Mouse (Mus musculus): ENCODE data around the gene Hamp2.
"Not testable (repeated sequence)": the region's sequence is repeated elsewhere in the genome, so short reads cannot be mapped to it uniquely, and the experiment has no call there.

The Hamp2 gene

DNA sequence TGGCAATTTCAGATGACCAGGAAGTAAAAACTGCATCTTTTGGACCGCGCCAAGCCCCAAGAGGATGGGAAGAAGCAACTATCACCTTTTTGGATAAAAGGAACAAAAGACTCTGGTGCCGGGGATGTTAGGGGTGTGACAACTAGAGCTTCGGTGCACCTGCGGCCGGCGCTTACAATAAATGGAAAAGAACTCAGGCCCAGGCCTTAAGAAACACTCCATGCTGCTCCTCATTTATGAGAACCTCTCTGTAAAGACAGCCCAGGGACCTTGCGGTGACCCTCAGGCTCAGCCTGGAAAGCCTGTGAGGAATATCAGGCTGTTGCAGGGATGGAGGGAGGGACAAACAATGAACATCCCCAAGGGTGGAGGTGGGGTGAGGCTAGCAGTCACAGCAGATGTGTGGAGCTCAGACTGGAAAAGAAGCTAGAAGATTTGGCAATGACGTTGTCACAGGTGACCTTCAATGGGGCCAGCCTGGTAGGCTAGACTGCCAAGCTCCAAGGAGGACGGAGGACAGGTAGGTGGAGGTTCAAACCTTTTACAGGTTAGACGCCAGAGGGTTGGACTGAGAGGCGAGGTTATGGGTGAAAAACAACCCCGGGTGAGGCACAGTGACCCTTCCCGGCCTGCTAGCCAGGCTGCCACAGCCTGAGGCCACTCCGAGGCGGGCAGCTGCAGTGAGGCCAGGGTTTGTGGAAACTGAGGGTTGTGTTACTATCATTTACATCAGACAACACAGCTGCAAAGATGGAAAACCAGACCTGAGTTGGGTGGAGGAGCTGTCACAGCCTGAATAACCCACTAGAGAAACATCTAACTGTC, 28.2 kb upstream of the Hamp2 start:
- peak in 1 of 2 experiments; percentile 34 for DNase-seq

- not testable (repeated sequence) for DNase-seq
Observed at GRCm38 (mm10) chr7:30949902-30950301, 25.4 kb upstream of the Hamp2 start.

- no peak for DNase-seq
Observed at GRCm38 (mm10) chr7:30945876-30946275, 21.4 kb upstream of the Hamp2 start.

- DNase-seq: not testable (repeated sequence)
Observed at GRCm38 (mm10) chr7:30945466-30945865, 21.0 kb upstream of the Hamp2 start.

GRCm38 (mm10) chr7:30944706-30945105, 20.2 kb upstream of the Hamp2 start:
- not testable (repeated sequence) for DNase-seq

DNA sequence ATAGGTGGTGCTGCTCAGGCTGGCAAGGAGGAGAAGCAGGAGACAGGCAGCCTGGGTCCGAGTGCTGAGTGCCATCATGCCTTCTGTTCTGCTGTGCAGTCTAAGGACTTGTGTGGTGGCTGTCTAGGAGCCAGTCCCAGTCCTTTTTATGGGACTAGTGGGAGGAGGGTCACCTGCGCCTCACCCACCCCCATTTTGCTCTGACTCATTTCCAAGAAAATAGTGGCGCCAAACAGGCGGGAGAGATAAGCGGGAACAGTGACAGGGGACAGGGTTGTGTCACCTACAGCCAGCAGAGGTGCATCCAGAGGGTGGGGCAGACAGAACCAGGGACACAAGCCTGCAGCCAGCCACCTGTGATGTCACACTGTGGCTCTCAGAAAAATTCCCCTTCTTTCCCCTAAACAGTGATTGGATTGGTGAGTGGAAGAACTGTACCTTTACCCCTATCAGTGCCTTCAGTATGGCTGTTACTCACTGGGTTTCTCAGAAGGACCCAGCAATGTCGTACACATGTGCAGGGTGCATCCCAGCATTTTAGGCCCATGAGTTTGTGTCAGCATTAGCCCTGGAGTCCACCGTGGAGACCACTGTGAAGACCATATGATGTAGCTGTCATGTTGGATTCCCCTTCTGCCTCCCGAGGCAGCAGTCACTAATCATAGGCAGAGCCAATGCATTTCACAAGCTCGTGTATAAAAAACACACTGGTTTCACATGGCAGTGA, 19.6 kb upstream of the Hamp2 start, which contains the start of gene Hamp:
Gene Hamp, minus strand, starts transcription at position 124 of the 727 bp plus-strand sequence.
- DNase-seq: no peak

DNA sequence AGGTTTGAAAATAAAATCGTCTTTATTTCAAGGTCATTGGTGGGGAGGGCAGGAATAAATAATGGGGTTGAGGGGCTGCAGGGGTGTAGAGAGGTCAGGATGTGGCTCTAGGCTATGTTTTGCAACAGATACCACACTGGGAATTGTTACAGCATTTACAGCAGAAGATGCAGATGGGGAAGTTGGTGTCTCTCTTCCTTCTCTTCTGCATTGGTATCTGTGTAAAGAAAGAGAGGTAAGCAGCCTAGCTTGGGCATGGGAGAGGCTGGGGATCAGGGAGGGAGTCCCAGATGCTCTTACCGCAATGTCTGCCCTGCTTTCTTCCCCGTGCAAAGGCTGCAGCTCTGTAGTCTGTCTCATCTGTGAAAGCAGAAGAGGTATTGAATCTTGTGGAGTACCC, 17.9 kb upstream of the Hamp2 start:
- DNase-seq: not testable (repeated sequence)

DNA sequence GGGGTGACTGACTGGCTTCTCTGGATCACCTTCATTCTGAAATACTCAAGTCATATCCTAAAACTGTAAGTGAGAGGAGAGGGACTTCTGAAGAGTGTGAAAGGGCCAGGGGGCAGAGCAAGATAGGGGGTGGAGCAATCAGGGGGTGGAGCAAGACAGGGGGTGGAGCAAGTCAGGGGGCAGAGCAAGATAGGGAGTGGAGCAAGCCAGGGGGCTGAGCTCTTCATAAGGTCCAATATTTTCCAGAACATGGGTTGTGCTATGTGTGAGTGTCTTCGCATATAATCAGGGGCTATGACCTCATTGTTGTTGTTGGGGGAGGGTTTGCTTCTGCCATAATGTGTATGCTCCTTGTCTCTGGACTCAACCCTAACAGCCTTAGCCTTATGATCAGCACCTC, 15.6 kb upstream of the Hamp2 start:
- DNase-seq: not testable (repeated sequence)

GRCm38 (mm10) chr7:30935422-30936099, 11.1 kb upstream of the Hamp2 start:
- not testable (repeated sequence) for DNase-seq

- no peak for DNase-seq
Observed at GRCm38 (mm10) chr7:30924071-30924470, 410 bp downstream of the Hamp2 start.

GRCm38 (mm10) chr7:30922490-30922889, 2.0 kb downstream of the Hamp2 start:
- not testable (repeated sequence) for DNase-seq

- DNase-seq: no peak
Observed at GRCm38 (mm10) chr7:30920217-30920616, 4.3 kb downstream of the Hamp2 start.

DNA sequence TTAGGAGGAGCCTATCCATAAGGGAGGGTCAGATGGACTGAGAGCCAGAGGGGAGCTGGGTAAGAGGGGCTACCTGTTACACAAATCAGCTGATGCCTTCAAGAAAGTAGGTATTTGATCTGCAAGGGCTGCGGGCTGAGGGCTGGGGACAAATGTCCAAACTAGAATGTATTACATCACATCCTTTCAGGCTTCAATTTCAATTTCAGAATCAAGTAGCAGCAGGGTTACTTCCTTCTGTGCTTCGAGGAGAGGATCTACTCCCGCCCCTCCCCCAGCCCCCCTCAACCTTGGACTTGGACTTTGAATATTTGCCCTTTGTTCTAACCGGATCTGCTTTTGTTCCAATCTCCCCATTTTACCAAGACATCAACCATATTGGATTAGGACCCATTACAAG, 7.3 kb downstream of the Hamp2 start:
- DNase-seq: no peak

DNA sequence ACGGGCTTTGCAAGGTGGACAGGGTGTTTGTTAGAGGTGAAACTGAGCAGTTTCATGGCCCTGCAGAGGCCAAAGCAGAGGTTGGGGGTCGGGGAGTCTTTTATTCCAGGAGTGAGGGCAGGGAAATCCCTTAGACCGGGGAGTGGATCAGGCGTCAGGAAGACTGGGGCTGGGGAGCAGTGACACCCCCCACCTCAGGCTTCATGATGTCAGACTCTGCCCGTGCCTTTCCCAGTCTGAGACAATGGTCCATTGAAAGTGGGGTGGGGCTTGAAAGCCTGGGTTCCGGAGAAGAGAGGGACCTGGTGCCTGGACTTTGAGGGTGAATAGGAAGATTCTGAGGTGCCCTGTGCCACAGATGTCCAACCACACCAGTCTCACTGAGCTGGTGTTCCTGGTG, 7.8 kb downstream of the Hamp2 start:
- DNase-seq: no peak

DNA sequence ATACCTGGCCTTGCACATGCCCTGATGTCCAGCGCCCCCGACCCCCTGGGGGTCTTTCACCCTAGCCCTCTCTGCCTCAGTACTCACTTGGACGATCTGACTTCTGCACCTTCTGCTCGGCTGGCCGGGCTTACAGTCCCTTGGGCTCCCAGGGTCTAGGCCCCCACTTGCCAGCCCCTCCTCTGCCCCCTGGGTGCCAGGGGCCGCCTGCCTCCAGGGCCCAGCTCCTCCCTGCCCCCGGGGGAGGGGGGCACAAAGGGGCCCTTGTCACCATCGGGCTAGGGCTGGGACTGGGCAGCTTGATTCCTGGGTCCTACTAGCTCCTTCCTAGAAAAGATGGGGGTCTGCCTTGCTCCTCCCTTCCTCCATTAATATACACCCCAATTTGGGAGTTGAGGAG, 9.7 kb downstream of the Hamp2 start, which contains the start of gene Mag:
Gene Mag, minus strand, starts transcription at position 142 of the 400 bp plus-strand sequence.
- no peak for DNase-seq

GRCm38 (mm10) chr7:30909773-30910172, 14.7 kb downstream of the Hamp2 start:
- DNase-seq: no peak

GRCm38 (mm10) chr7:30908992-30909431, 15.5 kb downstream of the Hamp2 start:
- DNase-seq: no peak

GRCm38 (mm10) chr7:30908277-30908991, 16.0 kb downstream of the Hamp2 start:
- peak in 1 of 2 experiments; percentile 24 for DNase-seq

DNA sequence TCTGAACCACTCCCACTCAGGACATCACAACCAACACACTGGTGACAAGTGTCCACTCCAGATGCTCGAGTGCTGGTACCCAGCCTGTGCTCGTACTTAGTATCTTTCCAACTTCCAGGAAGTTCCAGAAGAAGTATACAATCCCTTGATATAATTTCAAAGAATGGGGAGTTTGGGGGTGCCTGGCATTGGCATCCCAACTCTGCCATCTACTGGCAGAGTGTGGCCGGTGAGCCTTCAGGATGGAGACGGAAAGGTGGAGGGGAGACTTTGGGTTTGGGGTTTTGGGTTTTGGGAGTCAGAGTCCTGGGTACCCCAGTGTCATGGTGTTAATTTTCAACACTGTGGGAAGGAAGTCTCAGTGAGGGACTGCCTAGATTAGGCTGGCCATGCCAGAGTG, 20.4 kb downstream of the Hamp2 start:
- DNase-seq: peak in 1 of 2 experiments; percentile 20

DNA sequence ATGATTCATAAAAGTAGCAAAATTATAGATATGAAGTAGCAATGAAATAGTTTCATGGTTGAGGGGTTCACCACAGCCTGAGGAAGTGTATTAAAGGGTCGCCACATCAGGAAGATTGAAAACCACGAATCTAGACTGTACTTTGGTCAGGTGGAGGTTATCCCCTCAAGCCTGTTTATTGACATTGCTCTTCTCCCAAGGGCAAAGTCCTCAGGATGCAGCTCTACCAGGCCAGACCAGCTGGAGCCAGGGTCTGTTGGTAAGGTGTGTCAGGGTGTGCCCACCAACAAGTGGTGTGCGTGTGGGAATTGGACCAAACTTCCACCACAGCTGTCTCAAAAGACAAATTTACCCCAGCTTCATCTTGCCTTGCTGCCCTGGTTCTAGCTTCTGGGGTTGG, 29.3 kb downstream of the Hamp2 start:
- no peak for DNase-seq

GRCm38 (mm10) chr7:30892515-30892914, 32.0 kb downstream of the Hamp2 start:
- DNase-seq: peak; percentile 8 to 51

DNA sequence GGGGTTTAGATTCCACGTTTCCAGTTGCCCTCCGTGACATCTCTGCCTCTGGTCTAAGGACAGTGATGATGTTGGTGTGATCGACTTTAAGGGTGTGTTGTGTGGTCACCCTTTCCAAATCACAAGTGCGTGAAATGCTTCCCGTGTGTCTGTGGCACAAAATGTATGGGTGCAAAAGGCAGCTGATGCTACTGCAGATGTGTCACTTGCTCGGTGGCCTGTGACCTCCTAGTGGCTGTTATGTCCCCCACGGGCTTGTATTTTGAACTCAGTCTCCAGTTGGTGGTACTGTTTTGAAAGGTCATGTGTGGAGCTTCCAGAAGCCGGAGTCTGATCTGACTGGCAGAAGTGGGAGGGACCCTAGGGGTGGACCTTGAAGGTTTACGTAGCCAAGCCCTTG, 32.7 kb downstream of the Hamp2 start:
- no peak for DNase-seq

All from kidney, postnatal 25 days (tissue).